Mouse (Mus musculus) cortical plate, adult 2 months (tissue): ENCODE measurements around the gene Smagp.

Source experiments
- CTCF ChIP-seq: fragments of 200-500 bp; IDR thresholded peaks from 2 replicates; pipeline ENCODE4 v1.5.1; 2011; ENCODE audit warnings: mild to moderate bottlenecking, control low read depth, low read length; ENCODE audit not compliant: insufficient read depth; ENCODE audit errors: extremely low read depth
- POLR2A ChIP-seq: fragments of 200-500 bp; IDR thresholded peaks from 2 replicates; pipeline ENCODE4 v1.6.1; 2011; ENCODE audit warnings: mild to moderate bottlenecking, low read length, control low read depth; ENCODE audit not compliant: insufficient read depth; ENCODE audit errors: extremely low read depth

DNA sequence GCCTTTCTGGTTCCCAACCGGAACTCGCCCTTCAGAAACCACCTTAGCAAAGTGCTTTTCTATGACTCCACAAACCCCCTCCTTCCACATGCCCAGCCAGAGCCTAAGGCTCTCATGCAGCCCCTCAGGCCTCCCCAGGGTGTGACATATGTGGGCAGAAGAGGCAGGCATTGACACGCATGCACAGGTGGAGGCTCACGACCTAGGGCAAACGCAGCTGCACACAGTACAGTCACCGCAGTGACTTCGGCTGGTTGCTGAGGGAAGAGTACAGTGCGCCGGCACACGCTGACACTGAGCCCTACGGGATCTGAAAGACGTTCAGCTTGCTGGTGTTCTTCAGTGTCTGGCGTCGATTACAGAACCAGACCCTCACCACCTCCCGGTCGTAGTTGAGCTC is 58.8 kb downstream of the Smagp start:
- no peak for TF ChIP-seq CTCF
- no peak for TF ChIP-seq POLR2A
